Mouse (Mus musculus): ENCODE measurements around the gene Sgcg.

Sgcg gene

DNA sequence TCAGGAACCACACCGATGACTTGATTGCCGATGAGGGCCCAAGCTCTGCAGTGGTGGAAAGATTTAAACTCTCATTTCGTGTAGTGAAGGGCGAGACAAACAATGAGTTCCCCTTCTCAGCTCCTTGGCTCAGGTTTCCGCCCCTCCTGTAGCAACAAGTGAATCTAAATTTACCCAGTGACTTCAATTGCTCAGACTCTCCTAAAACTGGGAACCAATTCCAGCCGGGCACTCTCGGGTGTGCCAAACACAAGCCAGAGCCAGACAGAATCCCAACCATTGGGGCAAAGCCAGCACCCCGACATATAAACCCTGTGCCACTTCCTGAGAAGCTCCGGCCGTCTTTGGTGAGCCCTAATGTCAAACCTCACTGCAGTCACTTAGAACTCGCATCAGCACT lies at the start of gene Sgcg:
Gene Sgcg (minus strand): TSS at position 139 of the 400 bp plus-strand sequence.
- no peak for DNase-seq (ENCODE audit: low spot score in 2 of 2)

DNA sequence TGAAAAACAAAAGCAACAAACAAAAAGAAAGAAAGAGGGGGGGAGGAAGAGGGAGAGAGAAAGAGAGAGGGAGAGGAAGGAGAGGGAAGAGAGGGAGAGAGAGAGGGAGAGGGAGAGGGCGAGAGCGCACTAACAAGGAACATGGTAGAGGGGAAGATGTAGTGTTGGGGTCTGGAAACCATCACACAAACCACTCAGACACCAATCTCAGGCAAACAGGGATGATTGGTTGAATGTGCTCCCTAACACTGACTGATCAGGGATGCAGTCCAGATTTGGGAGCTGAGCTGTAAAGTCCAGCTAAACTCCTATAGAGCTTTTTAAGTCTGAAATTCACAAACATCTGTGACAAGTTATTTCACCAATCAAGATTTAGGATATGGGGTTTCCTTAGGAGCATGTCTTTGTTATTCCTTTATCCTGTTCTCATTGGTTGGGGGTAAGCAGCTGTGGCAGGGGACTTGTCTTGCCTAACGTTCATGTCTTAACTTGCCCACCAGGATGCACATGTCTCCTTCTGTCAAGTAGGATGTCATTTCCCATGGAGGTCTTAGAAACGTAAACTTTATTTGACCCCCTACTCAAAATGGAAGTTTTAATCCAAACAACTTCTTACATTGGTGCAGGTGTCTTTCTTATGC lies 45.8 kb upstream of the Sgcg start:
- DNase-seq (ENCODE audit: low spot score in 2 of 2), result no peak

DNA sequence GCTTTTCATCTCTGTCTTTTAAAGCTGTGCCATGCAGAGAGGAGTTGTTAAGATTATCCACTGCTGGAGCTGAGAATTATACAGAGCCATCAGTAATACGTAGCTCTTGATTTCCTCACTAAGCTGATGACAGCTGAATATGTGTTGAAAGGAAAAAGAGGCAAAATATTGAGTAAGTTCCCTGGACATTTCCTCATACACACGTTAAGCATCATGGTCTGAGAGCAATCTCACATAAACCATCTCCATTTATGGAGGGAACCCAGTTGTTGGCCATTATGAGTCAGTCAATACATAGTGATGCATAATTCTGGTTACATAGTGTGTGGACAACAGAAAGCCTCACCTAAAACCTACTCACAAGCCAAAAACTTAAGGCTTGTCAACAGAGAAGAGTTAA lies 44.1 kb upstream of the Sgcg start:
- DNase-seq (ENCODE audit: low spot score in 2 of 2), result no peak

DNA sequence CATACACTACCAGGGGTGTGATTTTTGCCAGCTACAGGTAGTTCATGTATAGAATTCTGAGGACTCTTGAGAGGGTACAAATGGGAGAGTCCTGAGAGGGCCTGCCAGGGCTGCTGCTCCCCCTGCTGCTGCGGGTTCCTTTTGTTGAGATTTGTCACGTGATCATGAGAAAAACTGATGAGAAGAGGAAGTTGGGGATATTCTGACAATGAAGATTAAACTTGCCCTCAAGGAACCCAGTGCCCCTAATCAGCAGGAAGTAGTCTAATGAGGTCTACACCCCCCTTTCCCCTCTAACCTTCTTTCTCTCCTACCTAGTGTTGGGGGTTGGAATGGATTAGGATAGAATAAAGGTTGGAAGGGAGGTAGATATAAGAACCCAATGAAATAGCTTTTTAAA lies 43.0 kb upstream of the Sgcg start:
- DNase-seq (ENCODE audit: low spot score in 2 of 2), result no peak

DNA sequence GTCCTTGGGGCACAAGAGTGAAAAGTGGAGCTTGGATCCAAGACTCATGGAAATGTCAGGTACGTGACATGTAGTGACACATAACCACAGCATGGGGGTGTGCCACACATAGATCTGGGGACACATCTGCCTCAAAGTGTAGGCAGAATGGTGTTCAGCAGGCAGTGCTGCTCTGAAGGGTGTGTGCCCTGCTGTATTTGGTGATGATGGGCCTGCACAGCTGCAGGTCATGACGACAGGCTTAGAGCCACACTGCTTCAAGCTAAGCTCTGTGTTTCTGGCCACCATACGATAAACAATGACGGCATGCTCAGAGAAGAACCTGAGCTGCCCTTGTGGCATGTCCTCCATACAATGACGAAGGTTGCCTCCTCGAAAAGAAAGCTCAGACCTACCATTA lies 41.5 kb upstream of the Sgcg start:
- no peak for DNase-seq (ENCODE audit: low spot score in 2 of 2)

DNA sequence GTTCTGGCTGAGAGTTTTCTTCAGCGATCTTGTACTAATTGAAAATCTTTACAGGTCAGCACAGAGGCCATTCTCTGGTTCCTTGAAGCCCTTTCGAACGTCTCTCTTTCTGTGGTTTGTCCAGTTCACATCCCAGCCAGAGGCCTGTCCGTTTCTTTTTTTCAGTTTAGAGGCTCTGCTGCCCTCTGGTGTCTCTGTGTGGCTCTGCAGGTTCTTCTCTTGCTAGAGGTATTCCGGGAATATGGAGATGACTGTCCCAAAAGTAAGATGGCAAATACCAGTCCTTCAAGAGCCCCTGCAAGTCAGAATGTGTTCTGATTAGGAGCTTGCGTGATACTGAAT lies 36.4 kb upstream of the Sgcg start:
- DNase-seq (ENCODE audit: low spot score in 2 of 2), result peak; percentile 40 to 64

DNA sequence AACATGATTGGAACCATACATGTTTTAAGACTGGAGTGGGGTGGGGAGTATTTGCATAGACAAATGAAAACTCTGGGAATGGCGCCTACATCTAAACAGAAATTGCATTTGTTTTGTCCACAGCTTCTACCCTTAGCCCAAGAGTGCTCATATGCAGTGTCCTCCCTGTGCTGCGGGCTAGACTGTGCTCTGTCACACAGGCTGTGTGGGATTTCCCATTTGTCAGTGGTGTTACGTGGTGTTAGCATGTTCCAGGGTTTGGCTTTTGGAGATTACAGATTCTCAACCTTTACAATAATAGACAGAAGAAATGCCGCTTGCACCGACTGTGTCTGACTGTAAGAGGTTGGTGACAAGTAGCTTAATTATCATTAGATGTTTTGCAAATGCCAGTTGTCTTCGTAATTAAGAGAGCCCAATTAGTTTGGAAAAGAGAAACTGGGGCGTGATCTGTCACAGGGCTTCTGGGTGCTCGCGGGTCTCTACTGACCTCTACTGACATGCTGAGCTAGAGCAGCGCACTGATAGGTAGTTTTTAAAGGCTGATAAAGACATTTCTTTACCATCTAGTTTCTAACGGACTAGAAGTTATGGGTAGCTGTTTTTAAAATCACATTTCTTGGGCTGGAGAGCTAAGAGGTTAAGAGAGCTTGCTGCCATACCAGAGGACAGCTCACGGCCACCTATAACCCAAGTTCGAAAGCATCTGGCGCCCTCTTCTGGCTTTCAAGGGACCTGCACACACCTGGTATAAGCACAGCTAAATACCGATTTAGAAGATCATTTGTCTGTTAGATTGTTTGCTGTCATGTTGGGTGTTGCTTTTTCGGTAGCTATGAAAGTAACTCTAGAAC lies 35.8 kb upstream of the Sgcg start:
- DNase-seq (ENCODE audit: low spot score in 2 of 2), result peak; percentile 58 to 73

DNA sequence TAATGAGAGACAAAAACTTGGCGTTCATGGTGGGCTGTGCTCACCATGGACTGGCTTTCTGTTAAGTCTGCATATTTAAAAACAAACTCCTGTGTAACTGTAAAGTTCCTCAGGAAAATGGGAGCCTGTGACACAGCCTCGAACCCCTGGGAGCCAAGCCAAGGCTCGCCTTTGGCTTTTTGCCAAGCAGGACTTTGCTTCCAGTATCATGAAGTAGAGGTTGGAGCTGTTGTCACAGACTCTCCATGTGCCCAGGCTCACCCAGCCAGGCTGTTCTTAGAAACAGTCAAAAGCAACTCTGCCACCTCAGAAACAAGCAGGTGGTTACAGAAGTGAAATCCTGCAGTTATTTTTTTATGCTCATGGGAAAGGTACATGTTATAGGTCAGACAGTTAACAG lies 32.4 kb upstream of the Sgcg start:
- DNase-seq (ENCODE audit: low spot score in 2 of 2), result no peak

DNA sequence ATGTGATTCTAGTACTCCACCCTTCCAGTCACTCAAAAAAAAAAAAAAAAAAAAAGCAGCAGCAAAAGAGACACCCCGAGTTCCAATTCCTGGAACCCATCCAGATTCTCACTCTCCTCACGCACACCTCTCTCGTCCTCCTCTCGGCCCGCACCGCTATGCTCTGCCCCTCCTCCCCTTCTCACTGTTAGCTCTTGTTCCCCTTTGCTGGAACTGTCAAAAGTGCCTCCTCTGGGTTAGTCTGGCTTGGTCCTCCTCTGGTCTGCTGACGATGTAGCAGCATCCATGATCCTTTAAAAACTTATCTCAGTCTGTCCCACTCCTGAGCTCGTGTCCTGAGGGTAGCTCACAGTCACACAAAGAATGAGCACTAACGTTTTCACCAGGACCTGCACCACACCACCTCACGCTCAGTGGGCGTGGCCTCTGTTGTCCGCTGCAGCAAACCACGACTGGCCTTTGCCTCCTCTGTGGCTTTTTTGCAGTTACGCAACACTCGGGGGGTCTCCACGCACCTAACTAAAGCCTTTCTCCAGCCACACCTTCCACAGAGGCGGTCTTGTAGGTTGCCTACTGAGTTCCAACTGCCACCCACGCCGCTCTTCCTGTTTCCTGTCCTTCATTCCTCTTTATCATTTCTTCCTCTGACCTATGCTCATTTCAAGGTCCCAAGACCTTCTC lies 30.5 kb upstream of the Sgcg start:
- DNase-seq (ENCODE audit: low spot score in 2 of 2), result no peak

DNA sequence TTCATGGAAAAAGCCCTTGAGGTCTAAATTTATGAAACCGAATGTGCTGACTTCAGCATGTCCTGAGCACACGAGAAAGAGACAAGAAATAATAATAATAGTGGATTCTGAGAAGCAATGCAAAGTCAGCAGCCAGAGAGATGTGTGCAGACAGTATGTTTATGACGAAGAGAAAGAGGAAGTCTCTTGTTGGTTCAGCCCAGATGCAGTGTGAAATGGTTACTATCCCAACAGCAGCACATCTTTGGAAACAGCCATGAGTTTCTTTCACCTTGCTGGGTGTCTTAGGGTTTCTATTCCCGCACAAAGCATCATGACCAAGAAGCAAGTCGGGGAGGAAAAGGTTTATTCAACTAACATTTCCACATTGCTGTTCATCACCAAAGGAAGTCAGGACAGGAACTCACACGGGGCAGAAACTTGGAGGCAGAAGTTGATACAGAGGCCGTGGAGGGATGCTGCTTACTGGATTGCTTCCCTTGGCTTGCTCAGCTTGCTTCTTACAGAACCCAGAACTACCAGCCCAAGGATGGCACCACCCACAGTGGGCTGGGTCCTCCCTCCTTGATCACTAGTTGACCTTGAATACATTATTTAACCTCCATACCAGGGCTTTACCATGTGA lies 20.5 kb upstream of the Sgcg start:
- no peak for DNase-seq (ENCODE audit: low spot score in 2 of 2)

DNA sequence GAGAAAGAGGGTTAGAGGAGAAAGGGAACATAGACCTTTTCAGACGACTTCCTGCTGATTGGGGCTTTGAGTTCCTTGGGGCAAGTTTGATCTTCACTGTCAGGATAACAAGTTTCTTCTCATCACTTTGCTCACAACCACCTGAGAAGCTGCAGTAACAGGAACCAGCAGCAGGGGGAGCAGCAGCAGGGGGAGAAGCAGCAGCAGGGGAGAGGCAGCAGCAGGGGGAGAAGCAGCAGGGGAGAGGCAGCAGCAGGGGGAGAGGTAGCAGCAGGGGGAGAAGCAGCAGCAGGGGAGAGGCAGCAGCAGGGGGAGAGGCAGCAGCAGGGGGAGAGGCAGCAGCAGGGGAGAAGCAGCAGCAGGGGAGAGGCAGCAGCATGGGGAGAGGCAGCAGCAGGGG lies 19.0 kb upstream of the Sgcg start:
- peak in 1 of 2 experiments; percentile 29 for DNase-seq (ENCODE audit: low spot score in 2 of 2)

DNA sequence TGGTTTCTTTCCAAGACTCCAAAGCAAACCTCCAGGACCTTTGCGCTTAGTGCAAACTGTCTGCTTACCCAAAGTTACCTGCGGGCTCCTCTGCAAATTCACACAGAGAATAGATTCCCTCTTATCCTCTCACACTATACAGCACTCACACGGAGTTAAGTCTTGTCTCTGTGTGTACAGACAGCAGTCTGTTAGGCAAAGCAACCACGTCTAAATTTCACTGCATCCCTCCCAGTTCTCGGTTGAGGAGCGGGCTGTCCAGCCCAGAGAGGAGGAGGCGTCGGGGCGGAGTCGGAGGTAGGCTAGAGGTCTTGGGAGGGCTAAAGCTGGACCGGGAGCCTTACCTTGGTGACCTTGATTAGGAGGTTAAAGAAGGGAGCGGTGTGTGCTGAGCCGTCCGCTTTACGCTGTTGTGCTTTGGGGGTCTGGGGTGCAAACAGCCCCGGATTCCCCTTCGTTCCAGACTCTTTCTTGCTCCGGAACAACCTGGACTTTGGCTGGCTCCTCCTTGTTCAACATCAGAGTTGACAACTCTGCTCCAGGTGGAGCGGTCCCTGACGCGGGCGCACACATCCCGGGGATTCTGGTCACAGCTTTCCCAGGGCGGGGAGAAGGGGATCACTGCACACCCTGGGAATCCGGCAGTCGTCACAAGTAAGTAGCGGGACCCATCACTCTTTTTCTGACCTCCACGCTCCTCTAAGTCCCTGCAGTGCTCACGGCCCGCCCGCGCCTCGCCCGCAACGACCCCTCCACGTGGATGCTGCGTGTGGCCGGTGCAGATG lies 16.3 kb upstream of the Sgcg start:
- DNase-seq (ENCODE audit: low spot score in 2 of 2), result no peak

DNA sequence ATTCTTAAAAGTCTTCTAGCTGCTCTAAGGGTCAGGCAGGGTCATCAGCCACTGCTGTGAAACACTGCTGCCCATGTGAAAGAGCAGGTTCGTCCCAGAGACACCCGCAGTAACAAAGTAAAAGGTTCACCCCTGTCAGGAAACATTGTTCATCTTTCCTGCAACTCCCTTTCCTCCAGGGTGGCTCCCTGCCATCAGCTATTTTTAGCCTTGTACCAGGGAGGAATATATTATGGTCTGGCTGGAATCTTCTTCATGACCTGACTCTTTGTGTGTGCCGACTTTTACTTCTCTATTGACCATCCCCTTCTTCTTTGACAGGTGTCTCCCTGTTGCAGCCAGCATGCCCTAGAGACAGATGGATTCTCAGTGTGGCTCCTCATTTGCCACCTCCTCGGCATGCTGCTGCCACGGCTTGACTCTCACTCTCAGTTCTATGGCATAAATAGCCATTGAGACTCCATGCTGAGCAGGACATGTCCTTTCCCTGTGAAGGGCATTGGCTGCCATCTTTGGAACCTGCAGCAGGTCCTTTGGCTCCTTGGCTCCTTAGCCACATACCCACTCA lies 9.7 kb upstream of the Sgcg start:
- no peak for DNase-seq (ENCODE audit: low spot score in 2 of 2)

DNA sequence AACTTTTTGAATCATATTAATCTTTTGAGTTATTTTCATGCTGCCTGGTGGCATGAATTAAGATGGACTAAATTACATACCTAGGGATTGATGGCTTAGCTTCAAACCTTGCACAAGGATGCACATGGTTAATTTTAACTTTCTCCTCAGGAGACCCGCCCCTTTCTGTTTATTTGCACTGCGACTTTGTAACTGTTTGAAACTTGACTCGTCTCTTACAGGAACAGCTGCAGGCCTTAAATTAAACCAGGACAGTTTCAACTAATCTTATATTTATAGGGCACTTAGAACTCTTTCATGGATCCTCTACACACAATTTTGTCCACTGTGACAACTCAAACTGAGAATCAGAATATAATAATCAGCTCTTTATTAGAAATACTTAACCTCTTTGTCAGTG lies 794 bp upstream of the Sgcg start:
- DNase-seq (ENCODE audit: low spot score in 2 of 2), result no peak

DNA sequence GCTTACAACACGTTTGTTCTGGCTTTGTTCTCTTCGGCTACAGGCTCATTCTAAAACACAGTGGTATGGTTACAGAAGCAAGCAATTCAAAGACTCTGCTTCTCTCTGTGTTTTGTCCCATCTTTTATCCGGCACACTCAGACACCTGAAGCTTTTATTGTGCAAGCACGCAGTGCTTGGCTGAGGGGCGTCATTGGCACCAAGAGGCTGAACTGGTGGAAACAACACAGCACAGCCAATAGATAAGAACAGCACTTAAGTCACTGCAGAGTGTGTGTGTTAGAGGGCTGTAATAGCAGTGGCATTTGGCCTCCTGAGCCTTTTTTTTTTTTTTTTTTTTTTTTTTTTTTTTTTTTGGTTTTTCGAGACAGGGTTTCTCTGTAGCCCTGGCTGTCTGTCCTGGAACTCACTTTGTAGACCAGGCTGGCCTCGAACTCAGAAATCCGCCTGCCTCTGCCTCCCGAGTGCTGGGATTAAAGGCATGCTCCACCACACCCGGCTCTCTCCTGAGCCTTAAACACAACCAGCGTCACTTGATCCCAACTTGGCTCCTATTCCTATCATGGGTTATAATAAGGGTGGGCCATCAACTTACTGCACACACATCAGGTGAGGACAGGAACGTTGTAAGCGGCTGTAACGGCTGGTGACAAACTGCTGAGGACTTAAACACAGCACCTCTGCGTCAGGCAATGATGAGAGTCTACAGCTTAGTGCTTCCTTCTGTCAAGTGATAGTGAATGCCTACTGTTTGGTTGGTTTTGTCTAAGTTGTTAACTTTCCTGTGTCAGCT lies 5.5 kb downstream of the Sgcg start:
- no peak for DNase-seq (ENCODE audit: low spot score in 2 of 2)

DNA sequence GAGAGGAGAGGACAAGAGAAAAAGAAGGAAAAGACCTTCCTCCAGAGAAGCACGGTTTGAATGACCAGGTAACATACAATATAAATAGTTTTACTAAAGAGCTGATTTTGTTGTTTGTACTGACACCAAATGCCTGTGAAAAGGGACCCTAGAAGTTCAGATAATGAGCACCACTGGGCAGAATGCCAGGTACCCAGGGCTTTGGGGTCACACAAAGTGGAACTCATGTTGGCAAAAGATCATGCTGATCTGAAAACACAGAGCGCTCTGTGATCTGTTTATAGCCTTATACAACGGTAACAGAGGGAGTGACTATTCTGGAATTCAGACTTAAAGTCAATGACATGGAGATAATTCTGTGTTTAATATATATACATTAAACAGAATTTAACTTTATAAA lies 11.8 kb downstream of the Sgcg start:
- no peak for DNase-seq (ENCODE audit: low spot score in 2 of 2)

DNA sequence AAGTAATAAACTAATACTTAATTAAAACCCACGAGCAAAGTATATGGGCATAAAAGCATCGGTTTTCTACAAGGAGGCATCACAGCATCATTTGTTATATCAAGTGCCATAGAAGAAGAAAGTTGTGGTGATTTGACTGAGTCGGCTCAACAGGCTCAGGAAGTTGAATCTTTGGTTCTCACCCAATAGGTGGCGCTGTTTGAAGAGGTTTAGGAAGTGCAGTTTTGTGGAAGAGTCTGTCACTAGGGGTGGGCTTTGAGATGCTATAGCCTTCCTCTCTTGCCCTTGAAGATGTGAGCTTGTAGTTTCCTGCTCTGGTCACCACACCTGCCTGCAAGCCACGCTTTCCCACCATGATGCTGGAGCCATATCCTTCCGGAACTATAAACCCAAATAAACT lies 15.7 kb downstream of the Sgcg start:
- DNase-seq (ENCODE audit: low spot score in 2 of 2), result no peak

DNA sequence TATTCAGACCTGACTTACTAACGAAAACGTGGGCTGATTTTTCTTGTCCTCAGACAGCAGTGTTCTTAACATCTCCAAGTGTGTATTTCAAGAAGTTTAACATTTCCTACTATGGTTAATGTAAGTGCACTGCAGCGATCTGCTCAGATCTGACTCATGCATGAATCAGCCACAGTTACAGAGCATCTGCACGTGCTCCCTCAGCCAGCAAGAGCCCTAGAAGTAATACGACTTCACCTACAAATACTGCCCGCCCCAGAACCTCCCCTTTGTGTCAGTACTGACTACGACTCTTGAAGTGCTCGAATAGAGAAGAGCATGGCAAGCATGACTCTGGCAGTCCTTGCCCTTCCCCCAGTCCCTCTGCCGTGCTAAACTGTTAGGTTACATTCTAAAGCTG lies 19.5 kb downstream of the Sgcg start:
- peak; percentile 29 to 41 for DNase-seq (ENCODE audit: low spot score in 2 of 2)

DNA sequence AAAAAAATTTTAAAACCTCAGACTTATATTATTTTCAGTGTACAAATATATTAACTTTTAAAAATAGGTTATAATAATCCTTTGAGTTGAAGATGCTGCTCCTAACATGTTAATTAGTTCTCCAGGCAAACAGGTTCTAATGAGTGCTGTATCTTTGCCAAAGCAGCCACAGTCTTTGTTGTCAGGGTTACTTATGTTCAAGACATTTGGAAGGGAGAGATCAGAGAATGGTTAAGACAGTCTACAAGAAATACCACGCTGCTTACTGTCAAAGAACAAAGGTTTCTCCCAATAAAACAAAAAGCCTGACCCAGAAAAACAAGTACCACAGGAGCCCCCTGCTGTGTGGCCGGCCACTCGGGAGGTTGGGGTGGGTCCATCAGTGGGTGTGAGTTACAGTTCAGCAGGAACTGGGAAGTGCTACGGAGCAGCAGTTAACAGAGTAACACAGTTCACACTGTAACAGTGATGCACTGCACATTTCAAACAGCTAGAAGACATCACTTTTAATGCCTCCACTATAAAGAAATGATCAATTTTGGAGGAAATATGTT lies 21.1 kb downstream of the Sgcg start:
- DNase-seq (ENCODE audit: low spot score in 2 of 2), result no peak

DNA sequence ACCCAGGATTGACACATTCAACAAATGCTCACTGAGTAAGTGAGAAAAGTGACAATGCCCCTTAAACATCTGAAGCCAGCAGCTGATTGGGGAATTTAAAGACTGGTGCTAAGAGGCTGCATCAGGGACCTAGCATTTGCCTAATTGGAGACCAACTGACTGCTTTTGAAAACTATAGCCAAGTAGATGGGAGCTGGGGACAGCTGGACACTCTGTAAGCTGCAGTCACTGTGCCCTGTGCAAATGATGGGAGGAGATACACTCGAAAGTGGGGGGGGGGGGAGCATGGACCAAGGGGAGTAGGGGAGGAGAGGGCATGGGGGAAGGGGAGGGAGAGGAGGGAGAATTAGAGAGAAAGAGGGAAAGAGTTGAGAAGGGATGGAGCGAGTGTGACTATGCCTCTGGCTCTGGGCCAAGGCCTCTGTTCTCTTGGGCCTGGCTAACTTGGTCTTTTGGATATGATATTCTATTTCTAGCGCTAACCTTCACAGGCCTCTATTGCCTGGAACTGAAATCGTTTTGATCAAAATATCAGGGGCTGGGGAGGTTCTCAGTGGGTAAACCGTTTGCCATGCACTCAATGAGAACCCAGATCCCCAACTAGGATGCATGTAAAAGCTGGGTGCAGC lies 22.3 kb downstream of the Sgcg start:
- no peak for DNase-seq (ENCODE audit: low spot score in 2 of 2)
